Mouse (Mus musculus): ENCODE data around the gene Kbtbd7.
"Not testable (repeated sequence)": the region's sequence is repeated elsewhere in the genome, so short reads cannot be mapped to it uniquely, and the experiment has no call there.

- TF ChIP-seq CTCF (IDR thresholded peaks at IDR 0.05; ENCODE audit: borderline replicate concordance, extremely low read depth, insufficient read depth, insufficient read length); POLR2A (IDR thresholded peaks at IDR 0.05; ENCODE audit: borderline replicate concordance, extremely low read depth, insufficient read depth, insufficient read length, poor library complexity, severe bottlenecking): not testable (repeated sequence)
Observed at GRCm38 (mm10) chr14:79426730-79427365, 537 bp downstream of the Kbtbd7 start.
